Mouse (Mus musculus) naive thymus-derived CD4-positive, alpha-beta T cell, adult 2 months (primary cell): ENCODE results near the gene Nos2.

Experiments used
- DNase-seq: peaks from one replicate; pipeline ENCODE4 v3.0.0-alpha.2; 2011; ENCODE audit warnings: low read depth

Gene Nos2

GRCm38 (mm10) chr11:78959367-78959766 is 38.8 kb downstream of the Nos2 start:
- no peak for DNase-seq

DNA sequence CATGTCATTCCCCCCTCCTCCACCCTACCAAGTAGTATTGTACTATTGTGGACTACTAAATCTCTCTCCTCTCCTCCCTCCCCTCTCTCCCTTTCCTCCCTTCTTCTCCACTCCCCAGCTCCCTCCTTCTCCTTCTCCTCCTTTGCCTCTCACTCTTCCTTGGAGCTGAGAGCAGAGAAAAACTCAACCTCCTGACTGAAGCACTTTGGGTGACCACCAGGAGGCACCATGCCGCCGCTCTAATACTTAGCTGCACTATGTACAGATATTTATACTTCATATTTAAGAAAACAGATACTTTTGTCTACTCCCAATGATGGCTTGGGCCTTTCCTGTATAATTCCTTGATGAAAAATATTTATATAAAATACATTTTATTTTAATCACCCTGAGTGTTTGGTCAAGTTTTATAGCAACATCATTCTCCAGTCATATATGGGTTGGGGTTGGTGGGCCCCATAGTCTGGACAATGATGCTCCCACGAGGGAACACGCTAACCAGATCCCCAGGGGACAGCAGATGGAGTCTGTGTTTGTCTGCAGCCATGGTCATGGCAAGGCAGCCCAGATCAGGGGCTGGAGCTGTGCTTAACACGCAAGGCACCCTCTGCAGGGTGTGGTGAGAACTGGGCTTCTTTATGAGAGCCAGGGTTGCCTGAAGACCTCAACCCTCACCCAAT is 39.4 kb downstream of the Nos2 start:
- DNase-seq = no peak

DNA sequence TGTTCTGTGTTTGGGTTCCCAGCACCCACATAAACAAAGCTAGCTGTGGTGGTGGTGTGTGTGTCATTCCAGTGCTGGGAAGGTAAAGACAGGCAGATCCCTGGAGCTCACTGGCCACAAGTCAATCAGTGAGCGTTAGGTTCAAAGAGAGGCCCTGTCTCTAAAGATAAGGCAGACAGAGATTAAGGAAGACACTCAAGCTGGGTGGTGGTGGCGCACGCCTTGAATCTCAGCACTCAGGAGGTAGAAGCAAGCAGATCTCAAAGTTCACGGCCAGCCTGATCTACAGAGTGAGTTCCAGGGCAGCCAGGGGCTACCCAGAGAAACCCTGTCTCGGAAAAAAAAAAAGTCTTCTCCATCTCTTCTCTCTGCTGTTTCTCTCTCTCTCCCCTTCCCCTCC is 40.6 kb downstream of the Nos2 start:
- no peak for DNase-seq

- DNase-seq = peak; percentile 77
Observed at GRCm38 (mm10) chr11:78967371-78967770, 46.8 kb downstream of the Nos2 start.

DNA sequence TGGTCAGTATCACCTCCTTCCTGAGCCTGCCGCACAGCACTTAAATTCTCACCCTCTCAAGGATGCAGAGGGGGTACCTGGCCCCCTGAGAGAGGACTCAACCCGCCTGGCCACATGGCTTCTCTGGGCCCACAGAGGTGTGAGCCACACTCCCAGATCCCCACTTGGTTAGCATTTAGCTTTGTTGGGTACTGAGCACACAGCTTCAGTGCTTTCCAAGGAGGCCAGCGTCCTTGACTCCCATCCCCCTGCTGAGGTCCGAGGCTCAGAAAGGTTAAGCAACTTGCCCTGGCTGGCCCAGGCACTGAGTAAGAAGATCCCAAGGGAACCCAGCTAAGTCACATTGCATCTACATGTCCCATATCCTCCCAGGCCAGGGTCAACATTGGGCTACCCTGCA is 47.5 kb downstream of the Nos2 start:
- no peak for DNase-seq

DNA sequence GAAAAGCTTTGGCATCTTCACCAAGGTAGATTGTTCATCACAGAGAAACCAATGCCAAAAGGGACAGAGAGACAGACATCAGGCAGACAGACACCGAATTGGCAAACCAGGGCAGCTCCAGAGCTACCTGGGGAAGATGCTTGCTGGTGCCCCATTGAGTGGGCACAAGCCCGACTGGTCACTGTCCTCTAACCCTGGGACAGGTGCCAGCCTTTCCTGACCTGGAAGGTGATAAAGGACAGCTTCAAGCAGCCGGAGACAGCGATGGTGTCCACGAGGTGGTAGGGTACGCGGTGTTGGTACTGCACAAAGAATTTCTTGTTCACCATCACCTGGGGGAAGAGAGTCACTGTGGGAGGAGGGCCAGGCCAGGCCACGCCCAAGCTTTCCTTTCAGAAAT is 50.5 kb downstream of the Nos2 start:
- no peak for DNase-seq

DNA sequence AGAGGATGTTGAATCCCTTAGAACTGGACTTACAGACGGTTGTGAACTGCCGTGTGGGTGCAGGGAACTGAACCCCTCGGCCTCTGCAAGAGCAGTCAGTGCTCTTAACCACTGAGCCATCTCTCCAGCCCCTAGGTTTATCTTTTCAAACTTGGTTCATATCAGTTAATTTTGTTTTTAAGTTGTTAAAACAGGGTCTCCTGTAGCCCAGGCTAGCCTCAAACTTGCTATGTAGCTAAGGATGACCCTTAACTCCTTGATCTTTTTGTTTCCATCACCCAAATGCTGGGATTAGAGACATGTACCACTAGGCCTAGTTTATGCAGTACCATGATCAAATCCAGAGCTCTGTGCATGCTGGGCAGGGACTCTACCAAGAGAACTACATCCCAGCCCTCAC is 51.2 kb downstream of the Nos2 start:
- no peak for DNase-seq

GRCm38 (mm10) chr11:78972328-78972727 is 51.7 kb downstream of the Nos2 start:
- DNase-seq = no peak

DNA sequence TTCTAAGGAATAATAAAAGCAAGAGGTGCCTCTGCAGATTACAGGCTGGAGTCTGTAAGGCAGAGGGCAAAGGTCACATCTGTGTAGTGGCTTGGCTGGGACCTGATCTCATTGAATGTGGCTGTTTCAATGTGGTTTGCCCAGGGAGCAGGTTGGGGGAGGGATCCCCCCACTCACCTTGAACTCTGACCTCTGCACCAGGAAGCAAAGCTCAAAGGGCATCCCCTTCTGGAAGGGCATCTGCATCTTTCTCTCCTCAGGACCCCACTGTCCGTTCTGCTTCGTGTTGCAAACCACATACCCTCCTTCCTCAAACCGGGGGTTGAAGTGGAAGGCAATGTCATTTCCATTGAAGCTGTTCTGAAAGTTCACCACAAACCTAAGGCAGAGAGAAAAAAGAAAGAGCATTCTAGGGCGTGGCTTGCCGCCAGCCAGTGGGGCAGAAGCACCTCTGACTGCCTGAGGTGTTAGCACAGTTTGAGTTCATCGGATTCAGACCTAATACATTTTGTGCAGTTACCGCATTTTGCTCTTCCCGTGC is 52.3 kb downstream of the Nos2 start:
- DNase-seq = peak; percentile 73

DNA sequence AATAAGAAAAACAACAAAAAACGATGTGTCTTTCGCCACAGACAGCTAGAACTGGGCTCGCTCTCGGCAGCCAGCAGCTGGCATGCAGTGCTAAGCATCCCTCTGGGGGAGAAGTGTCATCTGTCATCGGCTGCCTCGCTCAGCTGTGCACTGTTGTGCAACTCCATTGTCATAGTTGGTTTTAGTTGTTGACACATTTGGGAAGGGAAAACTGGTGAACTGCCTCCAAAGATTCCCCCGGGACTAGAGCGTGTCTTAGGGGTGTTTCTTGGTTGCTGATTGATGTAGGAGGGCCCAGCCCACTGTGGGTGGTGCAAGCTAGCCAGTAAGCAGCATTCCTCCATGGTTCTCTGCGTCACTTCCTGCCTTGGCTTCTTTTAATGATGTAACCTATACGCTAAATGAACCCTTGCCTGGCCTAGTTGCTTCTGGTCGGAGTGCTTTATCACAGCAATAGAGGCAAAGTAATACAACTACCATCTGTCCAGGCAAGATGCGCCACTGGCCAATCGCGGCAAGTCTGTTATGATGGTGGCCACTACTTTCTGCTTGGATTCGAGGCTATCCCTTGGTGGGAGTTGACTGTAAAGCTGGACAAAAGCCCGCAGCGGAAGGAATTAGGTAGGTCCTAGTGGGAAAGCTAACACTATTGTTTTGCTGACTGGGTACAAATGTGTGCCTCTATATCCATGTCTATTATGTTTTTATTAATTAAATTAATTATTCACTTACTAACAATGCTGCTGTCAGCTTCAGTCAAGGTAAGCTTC is 53.0 kb downstream of the Nos2 start:
- DNase-seq = peak; percentile 69

GRCm38 (mm10) chr11:78976731-78977510 is 56.3 kb downstream of the Nos2 start:
- no peak for DNase-seq

- no peak for DNase-seq
Observed at GRCm38 (mm10) chr11:78978176-78979019, 57.8 kb downstream of the Nos2 start.

GRCm38 (mm10) chr11:78980083-78980634 is 59.6 kb downstream of the Nos2 start:
- no peak for DNase-seq

- no peak for DNase-seq
Observed at GRCm38 (mm10) chr11:78982042-78982441, 61.5 kb downstream of the Nos2 start.

GRCm38 (mm10) chr11:78982513-78983291 is 62.1 kb downstream of the Nos2 start:
- DNase-seq = peak; percentile 68

DNA sequence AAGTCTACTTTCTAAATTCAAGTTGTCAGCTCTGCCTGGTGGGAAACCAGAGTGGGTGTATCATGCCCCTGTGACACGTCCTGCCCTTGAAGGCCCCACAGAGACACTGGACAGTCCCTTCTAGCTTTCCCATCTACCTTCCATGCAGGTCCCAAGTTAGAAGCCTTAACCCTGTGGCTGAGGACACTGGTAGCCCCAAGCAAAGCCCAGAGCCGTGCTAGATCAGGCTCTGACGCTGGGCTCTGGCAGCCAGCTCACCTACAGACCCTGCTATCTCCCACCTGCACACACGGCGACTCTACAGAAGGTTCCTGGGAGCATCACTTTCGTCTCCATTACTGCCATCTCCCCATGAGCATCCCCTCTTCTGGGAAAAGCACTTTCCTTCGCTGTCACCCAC is 63.0 kb downstream of the Nos2 start:
- DNase-seq = no peak

- DNase-seq = peak; percentile 82
Observed at GRCm38 (mm10) chr11:78984483-78985177, 64.0 kb downstream of the Nos2 start, which contains the start of gene Lgals9. Gene Lgals9, minus strand, starts transcription at chr11:78984946.

DNA sequence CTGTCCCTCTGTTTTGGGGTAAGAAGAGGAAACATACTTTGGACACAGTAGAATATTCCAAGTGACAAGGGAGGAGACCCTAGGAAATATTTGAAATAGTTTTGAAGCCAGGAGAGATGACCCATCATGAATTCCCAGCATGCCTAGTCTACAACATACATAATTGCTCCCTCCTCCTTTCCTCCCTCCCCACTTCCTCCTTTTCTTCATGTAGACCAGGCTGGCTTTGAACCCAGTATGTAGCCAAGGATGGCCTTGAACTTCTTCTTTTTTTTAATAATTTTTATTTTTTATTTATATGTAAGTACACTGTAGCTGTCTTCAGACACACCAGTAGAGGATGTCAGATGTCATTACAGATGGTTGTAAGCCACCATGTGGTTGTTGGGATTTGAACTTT is 64.9 kb downstream of the Nos2 start:
- DNase-seq = no peak

- no peak for DNase-seq
Observed at GRCm38 (mm10) chr11:78986311-78987002, 65.9 kb downstream of the Nos2 start.
